Mouse (Mus musculus): ENCODE data around the gene Rabgap1l.

The Rabgap1l gene

GRCm38 (mm10) chr1:160596948-160597270, 196.1 kb downstream of the Rabgap1l start:
- CTCF ChIA-PET = no interaction called here

GRCm38 (mm10) chr1:160596252-160596947, 196.6 kb downstream of the Rabgap1l start:
- CTCF ChIA-PET = no interaction called here

GRCm38 (mm10) chr1:160594576-160594975, 198.4 kb downstream of the Rabgap1l start:
- CTCF ChIA-PET = no interaction called here

DNA sequence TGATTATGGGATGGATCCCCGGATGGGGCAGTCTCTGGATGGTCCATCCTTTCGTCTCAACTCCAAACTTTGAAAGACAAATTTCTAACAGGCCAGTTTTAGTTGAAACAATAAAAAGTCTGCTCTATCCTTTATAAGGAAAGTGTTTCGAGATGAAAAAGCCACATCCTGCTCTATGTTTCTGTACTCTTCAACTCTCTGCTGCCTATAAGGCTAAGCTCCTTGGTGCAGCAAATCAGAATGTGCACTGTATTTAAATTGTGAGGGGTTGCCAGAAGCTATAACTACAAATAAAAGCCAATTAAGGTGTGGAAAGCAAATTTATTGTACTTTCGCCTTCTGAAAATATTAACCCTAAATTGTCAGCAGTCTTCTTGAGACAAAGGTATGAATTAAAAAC, 198.9 kb downstream of the Rabgap1l start:
- CTCF ChIA-PET = no interaction called here

GRCm38 (mm10) chr1:160588911-160589590, 204.0 kb downstream of the Rabgap1l start:
- CTCF ChIA-PET = no interaction called here

DNA sequence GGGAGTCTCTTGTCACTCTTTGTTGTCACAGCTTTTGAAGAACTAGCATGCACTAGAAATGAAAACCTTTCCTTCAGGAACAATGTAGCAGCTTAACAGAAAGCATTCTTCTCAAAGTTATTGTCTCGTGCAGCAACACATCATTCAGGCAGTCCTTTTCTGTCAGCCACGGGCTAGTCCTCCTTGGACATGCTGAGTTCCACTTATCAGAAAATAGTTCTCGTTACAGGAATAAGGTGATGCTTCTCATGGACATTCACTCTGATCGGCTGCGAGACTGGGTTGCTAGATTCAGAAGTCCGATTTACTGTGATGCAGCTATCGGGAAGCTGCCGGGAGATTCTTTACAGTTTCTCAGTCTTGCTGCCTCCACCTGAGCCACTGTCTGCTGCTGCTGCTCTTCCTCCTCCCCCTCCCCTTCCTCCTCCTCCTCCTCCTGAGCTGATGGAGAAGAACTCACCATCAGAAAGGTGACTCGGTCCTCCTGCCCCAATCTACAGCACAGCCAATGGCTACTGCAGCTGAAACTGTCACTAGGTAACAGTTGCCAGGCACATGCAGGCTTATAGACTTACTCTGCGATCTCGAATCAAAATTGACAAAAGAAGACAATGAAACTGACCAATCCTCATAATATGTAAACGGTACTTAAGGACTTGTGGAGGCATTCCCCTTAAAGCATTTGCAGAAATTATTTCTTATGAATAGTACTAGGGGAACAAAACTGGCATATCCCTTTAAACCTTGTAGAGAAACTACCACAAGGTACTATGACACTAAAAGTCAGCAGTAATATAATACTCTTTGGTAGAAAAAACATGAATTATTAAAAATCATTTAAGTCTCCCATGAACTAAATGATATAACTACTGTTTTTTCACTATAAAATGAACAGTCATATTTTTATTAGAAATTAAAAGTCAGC, 213.4 kb downstream of the Rabgap1l start:
- CTCF ChIA-PET = no interaction called here

DNA sequence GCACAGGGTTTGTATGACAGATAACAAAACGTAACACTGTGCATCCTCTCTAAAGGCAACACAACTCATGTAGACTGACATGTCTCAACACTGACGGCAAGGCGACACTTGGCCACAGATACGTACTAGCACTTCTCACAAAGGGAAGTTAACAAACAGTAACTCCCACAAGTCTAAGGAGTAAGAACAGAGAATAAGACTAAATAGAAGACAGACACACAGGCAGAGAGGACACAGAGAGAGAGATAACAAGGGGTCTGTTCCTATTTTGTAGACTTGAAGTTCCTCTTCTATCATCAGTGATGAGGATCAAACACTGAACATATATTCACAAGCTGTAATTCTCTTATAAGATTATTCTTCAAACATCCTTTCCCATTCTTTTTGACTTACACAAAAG, 216.9 kb downstream of the Rabgap1l start:
- CTCF ChIA-PET = no interaction called here

- CTCF ChIA-PET = no interaction called here
These were observed 219.0 kb downstream of the Rabgap1l start for GRCm38 (mm10) chr1:160574039-160574438.

DNA sequence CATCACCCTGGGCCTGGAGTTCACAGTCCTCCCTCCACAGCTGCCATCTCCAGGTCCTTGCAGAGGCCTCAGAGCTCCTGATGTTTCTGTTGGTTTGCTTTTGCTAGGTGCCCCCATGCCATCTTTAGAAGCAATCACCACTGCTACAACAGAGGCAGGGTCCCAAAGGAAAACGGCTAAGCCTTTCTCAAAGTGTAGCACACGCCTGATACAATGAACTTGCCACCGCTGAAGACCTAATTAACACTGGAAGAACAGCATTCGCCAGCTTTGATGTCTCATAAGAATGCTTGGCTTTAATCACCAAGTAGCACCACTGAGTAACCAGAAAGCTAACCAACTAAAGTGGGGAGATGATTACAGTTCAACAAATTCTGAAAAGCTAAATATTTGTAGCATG, 226.6 kb downstream of the Rabgap1l start:
- CTCF ChIA-PET = no interaction called here

DNA sequence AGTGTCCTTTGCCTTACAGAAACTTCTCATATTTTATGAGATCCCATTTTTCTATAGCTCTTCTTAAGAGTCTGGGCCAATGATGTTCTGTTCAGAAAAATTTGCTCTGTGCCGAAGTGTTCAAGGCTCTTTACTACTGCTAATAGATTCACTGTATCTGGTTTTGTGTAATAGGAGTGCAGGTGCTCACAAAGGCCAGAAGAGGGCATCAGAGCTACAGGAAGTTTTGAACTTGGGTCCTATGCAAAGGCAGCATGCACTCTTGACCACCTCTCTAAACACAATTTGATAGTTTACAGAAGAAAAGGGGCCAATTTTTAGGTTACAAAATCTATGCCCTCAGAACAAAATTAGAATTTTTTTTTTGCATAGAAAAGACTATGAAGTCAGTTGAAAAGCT, 231.6 kb downstream of the Rabgap1l start:
- CTCF ChIA-PET = no interaction called here

GRCm38 (mm10) chr1:160550636-160551035, 242.4 kb downstream of the Rabgap1l start:
- CTCF ChIA-PET = no interaction called here

GRCm38 (mm10) chr1:160547934-160548876, 244.8 kb downstream of the Rabgap1l start:
- CTCF ChIA-PET = no interaction called here

- CTCF ChIA-PET = no interaction called here
These were observed 257.4 kb downstream of the Rabgap1l start for GRCm38 (mm10) chr1:160535649-160536048.

- CTCF ChIA-PET = no interaction called here
These were observed 258.3 kb downstream of the Rabgap1l start for GRCm38 (mm10) chr1:160534571-160535335.

- CTCF ChIA-PET = no interaction called here
These were observed 259.7 kb downstream of the Rabgap1l start for GRCm38 (mm10) chr1:160533209-160533820.

DNA sequence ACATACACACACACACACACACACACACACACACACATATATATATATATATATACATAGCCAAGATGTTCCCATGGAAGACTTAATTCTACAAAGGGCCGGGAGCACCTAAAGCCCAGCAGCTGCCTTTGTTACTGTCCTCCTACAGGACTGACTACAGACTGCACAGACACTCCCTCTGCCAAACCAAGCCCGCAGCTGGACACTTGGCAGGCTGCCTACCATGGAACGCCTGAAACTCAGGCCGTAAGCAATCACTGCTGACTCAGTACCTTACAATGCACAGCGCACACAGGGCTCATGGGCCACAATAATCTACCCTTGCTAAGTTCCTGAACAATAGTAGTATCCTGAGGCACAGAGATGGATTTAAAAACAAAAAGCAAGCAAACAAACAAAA, 261.6 kb downstream of the Rabgap1l start:
- CTCF ChIA-PET = no interaction called here

DNA sequence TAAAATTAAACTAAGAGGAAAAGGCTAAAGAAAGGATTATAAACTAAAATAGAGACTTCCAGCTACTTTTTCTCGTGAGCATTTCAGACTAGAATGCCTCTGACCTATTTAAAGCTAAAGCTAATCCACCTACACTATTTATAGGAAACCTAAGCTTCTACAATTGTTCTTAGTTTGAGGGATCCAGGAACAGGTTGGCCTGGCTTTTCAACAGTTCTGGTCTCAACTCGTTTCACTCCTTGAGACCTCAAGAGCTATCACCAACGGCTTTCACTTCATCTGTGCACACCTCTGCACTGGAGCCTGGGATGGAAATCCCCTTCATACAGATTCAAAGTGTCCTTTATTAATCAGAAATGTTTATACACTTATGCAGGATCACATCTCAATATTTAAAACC, 271.1 kb downstream of the Rabgap1l start:
- CTCF ChIA-PET = no interaction called here

GRCm38 (mm10) chr1:160520665-160521064, 272.3 kb downstream of the Rabgap1l start:
- CTCF ChIA-PET = no interaction called here

DNA sequence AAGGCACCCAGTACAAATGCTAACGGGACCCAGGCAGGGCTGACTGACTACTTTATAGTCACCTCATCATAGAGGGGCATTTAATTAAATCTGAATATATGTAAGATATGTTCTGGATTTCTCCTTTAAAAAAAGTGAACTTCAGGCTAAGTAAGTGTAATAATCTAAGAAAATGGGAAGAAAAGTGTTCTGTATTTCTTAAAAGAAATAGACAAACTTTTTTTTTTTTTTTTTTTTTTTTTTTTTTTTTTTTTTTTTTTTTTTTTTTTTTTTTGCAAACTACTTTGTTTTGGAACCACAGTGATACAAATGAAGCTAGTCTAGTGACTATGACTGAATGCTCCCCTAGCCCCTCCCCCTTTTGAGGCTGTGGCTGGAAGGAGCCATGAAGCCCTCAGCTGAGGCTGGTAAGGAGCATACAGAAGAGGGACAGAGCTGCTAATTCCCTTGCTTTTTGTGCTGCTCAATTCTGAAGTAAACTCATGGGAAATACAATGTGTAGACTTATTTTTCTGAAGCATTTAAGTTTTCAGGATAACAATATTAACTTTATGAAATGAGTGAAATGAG, 273.0 kb downstream of the Rabgap1l start:
- CTCF ChIA-PET = no interaction called here

DNA sequence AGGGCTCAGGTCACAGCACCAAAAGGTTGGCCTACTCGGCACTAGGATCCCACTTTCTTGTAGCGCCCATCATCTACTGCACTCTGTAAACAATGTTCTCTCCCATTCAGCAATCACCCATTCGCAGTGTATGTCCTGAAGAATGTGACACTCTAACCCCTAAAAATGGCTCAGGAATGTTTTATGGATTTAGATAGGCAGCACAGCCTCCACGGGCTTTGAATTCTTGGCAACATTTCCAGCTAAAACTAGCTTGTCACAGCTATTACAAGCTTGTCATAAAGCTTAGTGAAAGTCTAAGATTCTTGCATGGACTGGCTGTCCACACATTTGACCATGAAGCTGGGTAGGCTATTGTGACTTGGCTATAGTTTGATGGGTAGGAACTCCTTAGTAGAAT, 274.5 kb downstream of the Rabgap1l start:
- CTCF ChIA-PET = no interaction called here
